Mouse (Mus musculus) cerebellum, adult 11-12 months (tissue): ENCODE measurements around the gene Cd6.

Source experiments
- DNase-seq: peaks from one replicate; pipeline ENCODE4 v3.0.0; 2022

The Cd6 gene

DNA sequence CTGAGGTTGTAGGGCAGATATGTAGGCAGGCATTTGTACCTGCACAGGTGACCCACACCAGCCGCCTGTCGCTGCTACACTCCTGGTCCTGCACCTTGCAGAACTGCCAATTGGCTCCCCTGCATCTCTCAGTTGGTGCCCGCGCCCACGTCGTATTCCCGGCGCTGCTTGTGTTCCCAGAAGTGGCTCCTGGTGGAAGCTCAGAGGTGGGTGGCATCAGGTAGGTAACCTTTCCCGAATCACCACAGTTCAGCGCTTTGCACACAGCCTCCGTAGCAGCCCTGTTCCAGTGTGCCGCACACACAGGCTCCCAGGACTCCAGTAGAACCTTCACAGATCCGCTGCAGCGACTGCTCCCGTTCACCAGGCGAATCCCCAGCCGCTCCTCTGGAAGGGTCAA lies 30.7 kb downstream of the Cd6 start:
- DNase-seq, result peak; percentile 29

DNA sequence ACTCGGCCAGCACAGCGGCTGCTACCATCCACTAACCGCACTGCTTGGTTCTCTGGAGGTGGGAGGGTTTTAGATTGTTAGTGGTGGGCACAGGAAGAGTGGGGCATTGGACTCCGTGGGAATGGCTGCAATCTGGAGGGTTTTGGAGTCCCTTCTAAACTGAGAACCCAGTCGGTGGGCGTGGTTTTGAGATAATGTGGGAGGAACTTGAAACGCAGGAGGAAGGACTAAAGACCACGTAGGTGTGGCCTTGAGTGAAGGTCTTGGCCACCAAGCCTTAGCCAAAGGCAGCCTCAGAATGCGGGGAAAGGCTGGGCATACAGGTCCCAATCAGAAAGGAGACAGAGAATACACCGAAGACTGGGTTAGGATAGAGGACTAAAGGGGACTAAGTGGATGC lies 31.3 kb downstream of the Cd6 start:
- peak; percentile 27 for DNase-seq

DNA sequence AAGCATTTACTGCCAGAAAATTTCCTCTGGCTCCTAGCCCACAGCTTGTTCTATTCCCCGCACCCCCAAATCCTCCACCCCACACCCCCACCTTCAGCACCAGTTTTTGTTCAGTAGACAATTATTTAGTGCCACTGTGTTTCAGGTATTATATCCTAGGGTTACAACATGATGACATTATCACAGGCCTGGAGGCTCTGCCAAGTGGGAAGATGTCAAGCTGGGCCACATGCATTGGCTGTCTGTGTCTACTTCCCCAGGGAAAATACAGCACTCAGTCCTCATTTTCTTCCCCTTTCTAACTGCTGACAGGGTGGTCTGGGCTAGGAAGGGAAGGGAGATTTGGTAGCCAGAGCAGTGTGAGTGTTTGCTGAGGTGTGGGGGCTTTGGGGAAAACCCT lies 34.9 kb downstream of the Cd6 start:
- peak; percentile 42 for DNase-seq

GRCm38 (mm10) chr19:10793044-10793443 lies 36.8 kb downstream of the Cd6 start:
- no peak for DNase-seq

GRCm38 (mm10) chr19:10790323-10790722 lies 39.5 kb downstream of the Cd6 start:
- DNase-seq, result no peak

DNA sequence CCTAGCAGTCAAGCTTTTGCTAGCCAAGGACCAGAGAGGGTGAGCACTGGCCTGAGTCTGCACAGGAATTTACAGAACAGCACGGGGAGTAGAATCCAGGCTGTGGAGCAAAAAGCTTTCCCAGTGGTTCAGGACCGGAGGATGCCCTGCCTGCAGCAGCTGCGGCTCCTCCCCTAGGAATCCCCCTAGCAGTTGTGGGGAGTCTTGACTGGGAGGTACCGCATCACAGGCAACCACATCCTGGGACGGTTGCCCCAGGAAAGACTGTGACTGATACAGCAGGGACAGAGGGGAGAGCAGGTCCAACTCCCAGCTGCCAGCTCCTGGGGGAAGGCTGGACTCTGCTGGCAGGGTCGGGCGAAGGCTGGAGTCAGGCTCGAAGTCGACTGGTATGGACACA lies 41.6 kb downstream of the Cd6 start:
- DNase-seq, result no peak

- DNase-seq, result no peak
Measured at GRCm38 (mm10) chr19:10787406-10787805, 42.5 kb downstream of the Cd6 start.

GRCm38 (mm10) chr19:10786753-10787152 lies 43.1 kb downstream of the Cd6 start:
- no peak for DNase-seq

DNA sequence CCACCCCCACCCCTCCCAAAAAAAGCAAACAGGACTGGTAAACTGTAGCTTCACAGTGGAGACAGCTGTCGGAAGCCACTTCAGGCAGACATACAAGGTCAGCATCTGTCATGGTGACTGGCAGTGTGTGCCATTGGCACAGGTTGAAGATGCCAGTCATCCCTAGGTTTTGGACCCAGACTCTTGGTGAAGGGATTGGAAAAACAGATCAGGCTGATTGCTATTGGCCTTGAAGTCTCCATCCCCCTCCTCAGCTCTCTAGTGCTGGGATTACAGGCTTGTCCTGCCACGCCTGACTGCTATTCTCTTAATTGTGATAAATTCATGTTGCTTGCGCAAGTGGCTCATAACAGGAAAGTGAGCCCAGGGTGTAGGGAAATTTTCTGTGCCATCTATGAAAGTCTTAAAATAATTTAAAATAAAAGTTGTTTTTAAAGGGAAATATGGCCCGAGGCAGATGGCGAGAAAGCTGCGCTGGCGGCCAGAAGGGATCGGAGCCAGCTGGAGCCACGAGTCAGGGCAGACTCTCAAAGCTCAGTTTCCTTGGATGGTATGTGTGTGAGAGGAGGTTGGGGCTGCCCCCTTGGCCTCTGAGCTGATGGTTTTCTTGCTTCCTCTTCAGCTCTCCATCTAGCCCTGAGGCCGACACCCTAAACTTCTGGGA lies 44.9 kb downstream of the Cd6 start:
- DNase-seq, result peak; percentile 69

- DNase-seq, result no peak
Measured at GRCm38 (mm10) chr19:10784061-10784460, 45.8 kb downstream of the Cd6 start.

DNA sequence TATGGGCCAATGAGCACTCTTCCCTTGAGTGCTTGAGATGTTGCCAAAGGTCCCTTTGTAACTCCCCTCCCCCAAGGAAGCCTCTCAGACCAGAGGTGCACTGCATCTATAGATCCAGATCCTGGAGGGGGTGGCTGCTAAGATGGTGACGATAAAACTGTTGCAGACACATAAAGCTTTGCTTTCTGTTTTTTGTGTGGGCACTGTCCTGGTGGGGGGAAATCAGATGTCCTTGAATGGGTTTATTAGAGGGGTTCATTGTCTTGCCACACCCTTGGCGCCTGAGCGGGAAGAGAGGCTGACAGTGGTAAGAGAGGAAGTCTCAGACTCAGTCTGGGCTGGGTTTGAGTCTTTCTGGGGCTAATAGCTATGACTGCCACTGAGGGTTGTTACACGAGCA lies 46.7 kb downstream of the Cd6 start:
- no peak for DNase-seq

- DNase-seq, result no peak
Measured at GRCm38 (mm10) chr19:10781641-10782040, 48.2 kb downstream of the Cd6 start.

GRCm38 (mm10) chr19:10776906-10777305 lies 53.0 kb downstream of the Cd6 start:
- no peak for DNase-seq

GRCm38 (mm10) chr19:10774141-10774540 lies 55.7 kb downstream of the Cd6 start:
- DNase-seq, result no peak

GRCm38 (mm10) chr19:10773384-10773783 lies 56.5 kb downstream of the Cd6 start:
- no peak for DNase-seq

GRCm38 (mm10) chr19:10772866-10773265 lies 57.0 kb downstream of the Cd6 start:
- DNase-seq, result no peak

GRCm38 (mm10) chr19:10771995-10772394 lies 57.9 kb downstream of the Cd6 start:
- DNase-seq, result no peak

GRCm38 (mm10) chr19:10769429-10770195 lies 60.2 kb downstream of the Cd6 start:
- DNase-seq, result no peak

GRCm38 (mm10) chr19:10768694-10769428 lies 61.0 kb downstream of the Cd6 start:
- DNase-seq, result no peak

GRCm38 (mm10) chr19:10767631-10768030 lies 62.2 kb downstream of the Cd6 start:
- peak; percentile 89 for DNase-seq

DNA sequence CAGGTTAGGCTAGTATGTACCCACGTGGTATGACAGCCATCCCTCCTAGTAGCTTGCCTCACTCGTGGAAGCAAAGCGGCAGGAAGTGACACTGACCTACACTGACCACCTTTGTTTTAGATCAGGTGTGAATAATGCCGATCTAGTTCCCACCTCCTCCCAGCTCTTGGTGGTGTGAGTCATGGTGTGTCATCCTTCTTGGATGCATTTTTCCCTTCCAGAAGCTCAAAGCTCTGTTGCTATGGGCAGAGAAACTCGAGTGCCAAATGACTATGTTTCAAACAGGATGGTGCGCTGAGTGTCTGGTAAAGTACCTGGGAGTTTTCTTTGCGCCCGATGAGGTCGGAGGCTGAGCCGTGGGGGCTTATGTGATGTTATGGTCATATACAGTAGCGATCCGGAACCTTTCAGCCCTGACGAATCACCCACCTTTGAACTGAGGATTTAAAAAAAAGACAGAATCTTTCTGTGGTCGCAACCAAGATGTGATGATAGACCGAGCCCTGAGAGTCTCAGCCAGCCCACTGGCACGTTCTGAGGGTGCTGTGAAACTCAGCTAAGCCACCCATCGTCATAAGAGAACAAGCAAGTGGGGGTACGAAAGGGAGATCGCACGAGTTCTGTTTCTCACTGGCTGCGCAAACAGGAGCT lies 66.4 kb downstream of the Cd6 start:
- no peak for DNase-seq

- no peak for DNase-seq
Measured at GRCm38 (mm10) chr19:10762468-10762867, 67.4 kb downstream of the Cd6 start.

DNA sequence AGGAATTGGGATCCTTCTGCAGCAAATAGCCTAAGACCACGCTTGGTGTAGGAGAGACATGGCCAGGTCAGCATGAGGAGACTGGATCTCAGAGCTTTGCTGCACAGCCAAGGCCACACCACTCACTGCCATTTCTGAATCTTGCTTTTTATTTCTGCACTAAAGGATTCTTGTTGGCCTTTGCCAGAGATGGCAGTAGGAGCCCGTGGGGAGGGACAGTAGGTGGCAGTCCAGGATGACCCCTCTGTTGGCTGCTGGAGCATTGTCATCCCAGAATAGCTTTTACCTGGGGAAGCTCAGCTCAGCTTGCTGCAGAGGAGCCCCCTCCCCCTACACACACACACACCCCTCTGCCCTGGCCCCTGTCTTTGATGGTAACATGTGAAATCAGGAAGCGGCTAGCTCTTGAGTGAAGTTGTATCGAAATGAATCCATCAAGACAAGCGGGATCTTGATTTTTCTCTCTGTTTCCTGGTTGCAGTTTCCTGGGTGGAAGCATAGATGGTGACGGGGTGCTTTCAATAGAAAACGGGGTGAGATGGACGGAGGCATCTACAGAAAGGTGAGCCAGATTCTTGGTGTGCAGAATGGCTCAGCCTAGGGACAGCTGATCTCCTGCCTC lies 68.0 kb downstream of the Cd6 start:
- no peak for DNase-seq
